Mouse (Mus musculus): ENCODE results near the gene Qrich1. TPM values are rescaled to one million over a fixed set of nuclear protein-coding genes. Genes with fewer than 3 reads are reported as not detected.

Qrich1 gene
- 111 and 114 TPM in 2 replicates for polyA plus RNA-seq (2015; fragmentation: Nextera tagmentation; extraction: Ambion mirVana)

- no peaks in the 10 kb centered on the region for H3K9me3 ChIP-seq (replicated peaks)
- peaks cover 42% of the 10 kb centered on the region for H3K36me3 ChIP-seq
- H3K27ac ChIP-seq (replicated peaks), result peak within 1 kb of the TSS; percentile 100
- H3K4me3 ChIP-seq (replicated peaks), result peak within 1 kb of the TSS; percentile 94
- 1% methylated on average over 55 of the region's 55 CpGs for WGBS
- H3K9ac ChIP-seq (replicated peaks), result peak within 1 kb of the TSS; percentile 94
- peaks cover 32% of the 10 kb centered on the region for H3K4me1 ChIP-seq
- peak; percentile 96 for ATAC-seq (ENCODE audit: low FRiP score)
- no peaks in the 10 kb centered on the region for H3K27me3 ChIP-seq (replicated peaks)
- peak within 1 kb of the TSS; percentile 90 for H3K4me2 ChIP-seq
Measured at GRCm38 (mm10) chr9:108516380-108517251, at the start of gene Qrich1. Qrich1 (plus strand) TSS chr9:108516806.

- H3K4me1 ChIP-seq, result no peaks in the 10 kb centered on the region
- H3K9ac ChIP-seq (replicated peaks), result no peak overlapping the region
- WGBS, result 84% methylated on average over 5 of the region's 5 CpGs
- H3K27me3 ChIP-seq (replicated peaks), result no peaks in the 10 kb centered on the region
- H3K4me2 ChIP-seq, result no peak overlapping the region
- no peak overlapping the region for H3K27ac ChIP-seq (replicated peaks)
- ATAC-seq (ENCODE audit: low FRiP score), result no peak
- H3K4me3 ChIP-seq (replicated peaks), result no peak overlapping the region
- no peaks in the 10 kb centered on the region for H3K9me3 ChIP-seq (replicated peaks)
- H3K36me3 ChIP-seq, result peaks cover 32% of the 10 kb centered on the region
Measured at GRCm38 (mm10) chr9:108469430-108469829, 47.2 kb upstream of the Qrich1 start.

- ATAC-seq (ENCODE audit: low FRiP score), result no peak
- 82% methylated on average over 4 of the region's 4 CpGs for WGBS
- H3K4me1 ChIP-seq, result no peaks in the 10 kb centered on the region
- H3K4me3 ChIP-seq (replicated peaks), result no peak overlapping the region
- no peak overlapping the region for H3K4me2 ChIP-seq
- H3K9me3 ChIP-seq (replicated peaks), result no peaks in the 10 kb centered on the region
- peaks cover 29% of the 10 kb centered on the region for H3K36me3 ChIP-seq
- no peaks in the 10 kb centered on the region for H3K27me3 ChIP-seq (replicated peaks)
- H3K9ac ChIP-seq (replicated peaks), result no peak overlapping the region
- no peak overlapping the region for H3K27ac ChIP-seq (replicated peaks)
Measured at GRCm38 (mm10) chr9:108469845-108470244, 46.8 kb upstream of the Qrich1 start.

GRCm38 (mm10) chr9:108474528-108474927, 42.1 kb upstream of the Qrich1 start:
- ATAC-seq (ENCODE audit: low FRiP score), result no peak
- no peaks in the 10 kb centered on the region for H3K9me3 ChIP-seq (replicated peaks)
- whole genome bisulfite sequencing, result 53% methylated on average over 1 of the region's 1 CpGs
- no peak overlapping the region for H3K4me2 ChIP-seq
- no peak overlapping the region for H3K4me3 ChIP-seq (replicated peaks)
- H3K4me1 ChIP-seq, result peaks cover 11% of the 10 kb centered on the region
- no peak overlapping the region for H3K9ac ChIP-seq (replicated peaks)
- no peak overlapping the region for H3K27ac ChIP-seq (replicated peaks)
- no peaks in the 10 kb centered on the region for H3K36me3 ChIP-seq
- H3K27me3 ChIP-seq (replicated peaks), result no peaks in the 10 kb centered on the region

- Histone ChIP-seq H3K4me3 (replicated peaks) (peak overlapping the region; percentile 32), H3K4me2 (peak overlapping the region; percentile 51), H3K4me1 (peaks cover 19% of the 10 kb centered on the region), H3K9ac (replicated peaks) (peak overlapping the region; percentile 17; the same call in 1 of the 2 replicates), H3K27ac (replicated peaks) (peak overlapping the region; percentile 30), H3K27me3 (replicated peaks) (no peaks in the 10 kb centered on the region), H3K36me3 (no peaks in the 10 kb centered on the region), H3K9me3 (replicated peaks) (no peaks in the 10 kb centered on the region)
- ATAC-seq (ENCODE audit: low FRiP score), result peak; percentile 53; the same call in 1 of the 2 replicates
- WGBS, result 1% methylated on average over 20 of the region's 20 CpGs
Measured at GRCm38 (mm10) chr9:108478638-108479156, 37.9 kb upstream of the Qrich1 start.

- H3K27ac ChIP-seq (replicated peaks), result no peak overlapping the region; the same call in 1 of the 2 replicates
- peak overlapping the region; percentile 51 for H3K4me2 ChIP-seq
- WGBS, result 35% methylated on average over 11 of the region's 11 CpGs
- no peaks in the 10 kb centered on the region for H3K27me3 ChIP-seq (replicated peaks)
- no peaks in the 10 kb centered on the region for H3K9me3 ChIP-seq (replicated peaks)
- H3K9ac ChIP-seq (replicated peaks), result peak overlapping the region; percentile 17; the same call in 1 of the 2 replicates
- H3K4me3 ChIP-seq (replicated peaks), result peak overlapping the region; percentile 32
- peaks cover 19% of the 10 kb centered on the region for H3K4me1 ChIP-seq
- H3K36me3 ChIP-seq, result no peaks in the 10 kb centered on the region
- ATAC-seq (ENCODE audit: low FRiP score), result no peak; the same call in 1 of the 2 replicates
Measured at GRCm38 (mm10) chr9:108479241-108479640, 37.4 kb upstream of the Qrich1 start.

GRCm38 (mm10) chr9:108479721-108480351, 36.8 kb upstream of the Qrich1 start, which contains the start of gene Lamb2:
Lamb2 (plus strand) TSS chr9:108479736.
- Histone ChIP-seq H3K27me3 (replicated peaks) (no peaks in the 10 kb centered on the region), H3K9me3 (replicated peaks) (no peaks in the 10 kb centered on the region), H3K9ac (replicated peaks) (peak within 1 kb of the TSS; percentile 40), H3K36me3 (no peaks in the 10 kb centered on the region), H3K4me2 (peak within 1 kb of the TSS; percentile 51), H3K4me1 (peaks cover 19% of the 10 kb centered on the region), H3K27ac (replicated peaks) (peak within 1 kb of the TSS; percentile 30), H3K4me3 (replicated peaks) (peak within 1 kb of the TSS; percentile 37)
- ATAC-seq (ENCODE audit: low FRiP score), result peak; percentile 39; the same call in 1 of the 2 replicates
- WGBS, result 9% methylated on average over 10 of the region's 10 CpGs

GRCm38 (mm10) chr9:108480813-108481519, 35.6 kb upstream of the Qrich1 start:
- Histone ChIP-seq H3K4me1 (peaks cover 19% of the 10 kb centered on the region), H3K9ac (replicated peaks) (no peak overlapping the region), H3K4me3 (replicated peaks) (no peak overlapping the region), H3K4me2 (peak overlapping the region; percentile 51; the same call in 1 of the 2 replicates), H3K27me3 (replicated peaks) (no peaks in the 10 kb centered on the region), H3K36me3 (no peaks in the 10 kb centered on the region), H3K9me3 (replicated peaks) (no peaks in the 10 kb centered on the region), H3K27ac (replicated peaks) (no peak overlapping the region)
- WGBS, result 93% methylated on average over 28 of the region's 28 CpGs
- ATAC-seq (ENCODE audit: low FRiP score), result no peak

- Histone ChIP-seq H3K36me3 (no peaks in the 10 kb centered on the region), H3K9ac (replicated peaks) (no peak overlapping the region), H3K4me3 (replicated peaks) (no peak overlapping the region), H3K27me3 (replicated peaks) (no peaks in the 10 kb centered on the region), H3K4me1 (peaks cover 19% of the 10 kb centered on the region), H3K9me3 (replicated peaks) (no peaks in the 10 kb centered on the region), H3K27ac (replicated peaks) (no peak overlapping the region), H3K4me2 (no peak overlapping the region)
- WGBS, result 94% methylated on average over 19 of the region's 19 CpGs
- no peak for ATAC-seq (ENCODE audit: low FRiP score)
Measured at GRCm38 (mm10) chr9:108481520-108482210, 34.9 kb upstream of the Qrich1 start.

GRCm38 (mm10) chr9:108483051-108483790, 33.4 kb upstream of the Qrich1 start:
- H3K9ac ChIP-seq (replicated peaks), result no peak overlapping the region
- H3K9me3 ChIP-seq (replicated peaks), result no peaks in the 10 kb centered on the region
- no peak overlapping the region for H3K27ac ChIP-seq (replicated peaks)
- no peak for ATAC-seq (ENCODE audit: low FRiP score)
- 95% methylated on average over 18 of the region's 18 CpGs for WGBS
- no peaks in the 10 kb centered on the region for H3K27me3 ChIP-seq (replicated peaks)
- H3K4me1 ChIP-seq, result peaks cover 19% of the 10 kb centered on the region
- H3K4me3 ChIP-seq (replicated peaks), result no peak overlapping the region
- H3K36me3 ChIP-seq, result 0 out of 2 replicates have a peak, but pooled peaks cover 2% of the 10 kb centered on the region
- H3K4me2 ChIP-seq, result no peak overlapping the region

All from neural tube, embryonic 15.5 days (tissue).